Mouse (Mus musculus) inflammation-experienced regulatory T-cells, adult 6 months (primary cell): ENCODE results near the gene Shc3. TPM values are rescaled to one million over a fixed set of nuclear protein-coding genes. Genes with fewer than 3 reads are reported as not detected.

Experiments used
- ATAC-seq: one replicate; pipeline ENCODE4 v1.8.0; 2017
- polyA plus RNA-seq, 3 experiments: library from polyadenylated mRNA; unstranded; fragments of 100-300 nt; shearing (Covaris generic); gene quantifications; one replicate each; pipeline ENCODE4 v1.2.1; 2017

Shc3 gene
- polyA plus RNA-seq = not detected

DNA sequence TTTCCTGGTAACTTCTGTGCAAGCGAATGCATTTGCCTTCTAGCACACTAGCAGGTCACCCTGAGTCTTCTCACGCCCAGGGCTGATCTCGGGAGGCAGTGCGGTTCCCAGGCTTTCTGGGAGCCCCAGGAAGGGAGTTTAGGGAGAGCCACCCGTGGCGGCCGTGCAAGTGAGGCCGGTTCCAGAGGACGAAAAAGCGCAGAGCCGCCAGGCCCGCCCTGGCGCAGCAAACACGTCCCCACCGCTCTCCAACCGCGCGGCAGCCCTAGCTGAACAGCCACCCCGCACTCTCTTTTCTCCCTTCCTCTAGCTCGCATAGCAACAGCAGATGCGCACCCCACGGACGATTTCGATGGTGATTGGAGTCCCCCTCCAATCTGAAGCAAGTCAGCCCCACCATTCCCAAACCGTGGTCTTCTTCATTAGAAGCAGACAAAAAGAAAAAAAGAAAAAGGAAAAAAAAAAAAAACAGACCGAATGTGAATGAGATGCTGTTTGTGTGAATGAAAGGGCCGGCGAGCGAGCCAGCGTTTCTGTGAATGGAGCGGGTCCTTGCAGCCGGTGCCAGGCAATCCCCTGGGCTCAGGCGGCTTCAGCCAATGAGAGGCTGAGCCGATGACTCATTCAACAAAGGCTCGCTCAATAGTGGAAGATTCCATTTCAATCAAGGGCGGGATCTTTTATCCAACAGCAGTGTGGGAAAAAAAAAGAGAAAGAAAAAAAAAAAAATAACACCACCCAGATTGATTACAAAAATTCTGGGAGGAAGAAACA lies at the start of gene Shc3:
Gene Shc3, minus strand, starts transcription at position 509 of the 774 bp plus-strand sequence.
- ATAC-seq = no peak

DNA sequence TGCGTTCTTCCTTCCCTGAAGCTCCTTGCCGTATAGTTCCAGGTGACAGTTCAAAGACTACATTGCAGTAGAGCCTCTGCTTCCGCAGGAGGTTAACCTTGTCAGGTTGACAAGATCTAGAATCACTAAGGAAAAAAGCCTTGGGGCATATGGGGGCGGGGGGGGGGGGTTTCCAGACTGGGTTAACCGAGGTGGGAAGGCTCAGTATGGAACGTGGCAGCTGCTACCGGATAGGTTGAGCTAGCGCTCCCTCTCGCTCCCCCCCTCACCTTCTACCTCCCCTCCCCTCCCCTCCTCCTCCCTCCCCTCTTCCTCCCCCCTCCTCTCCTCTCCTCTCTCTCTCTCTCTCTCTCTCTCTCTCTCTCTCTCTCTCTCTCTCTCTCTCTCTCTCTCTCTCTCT lies 49.4 kb upstream of the Shc3 start:
- no peak for ATAC-seq

DNA sequence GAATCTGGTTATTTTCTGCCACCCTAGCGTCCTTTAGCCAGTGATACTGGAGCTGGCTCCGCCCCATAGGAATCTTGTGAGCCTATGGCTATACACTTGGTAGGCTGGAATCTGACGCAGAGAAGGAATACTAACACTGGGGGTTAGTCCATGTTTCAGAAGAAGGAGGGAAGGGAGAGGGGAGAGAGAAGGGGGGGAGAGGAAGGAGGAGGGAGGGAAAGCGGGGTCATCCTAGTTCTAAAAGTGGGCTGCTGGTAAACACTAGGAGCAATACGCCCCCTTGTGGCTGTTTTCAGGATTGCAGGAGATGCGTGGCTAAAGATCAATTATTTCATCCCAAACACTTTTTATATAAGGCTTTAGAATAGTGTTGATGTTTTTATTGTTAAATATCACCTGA lies 48.6 kb upstream of the Shc3 start:
- ATAC-seq = no peak

DNA sequence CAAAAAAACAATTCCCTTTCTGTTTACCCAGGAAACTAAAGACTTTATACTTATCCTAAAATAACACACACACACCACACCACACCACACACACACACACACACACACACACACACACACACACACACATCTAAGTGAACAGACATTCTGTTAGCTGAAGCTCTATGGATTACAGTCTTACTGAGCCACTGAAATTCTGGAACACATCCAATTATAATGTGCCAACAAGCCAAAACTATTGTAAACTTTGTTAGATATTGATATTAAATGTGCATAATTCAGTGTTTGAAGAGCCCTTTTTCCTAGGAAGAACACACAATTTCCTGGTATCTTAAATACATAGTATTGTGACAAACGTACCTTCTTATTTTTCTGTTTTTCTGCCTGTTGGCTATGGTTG lies 48.1 kb upstream of the Shc3 start:
- ATAC-seq = no peak

DNA sequence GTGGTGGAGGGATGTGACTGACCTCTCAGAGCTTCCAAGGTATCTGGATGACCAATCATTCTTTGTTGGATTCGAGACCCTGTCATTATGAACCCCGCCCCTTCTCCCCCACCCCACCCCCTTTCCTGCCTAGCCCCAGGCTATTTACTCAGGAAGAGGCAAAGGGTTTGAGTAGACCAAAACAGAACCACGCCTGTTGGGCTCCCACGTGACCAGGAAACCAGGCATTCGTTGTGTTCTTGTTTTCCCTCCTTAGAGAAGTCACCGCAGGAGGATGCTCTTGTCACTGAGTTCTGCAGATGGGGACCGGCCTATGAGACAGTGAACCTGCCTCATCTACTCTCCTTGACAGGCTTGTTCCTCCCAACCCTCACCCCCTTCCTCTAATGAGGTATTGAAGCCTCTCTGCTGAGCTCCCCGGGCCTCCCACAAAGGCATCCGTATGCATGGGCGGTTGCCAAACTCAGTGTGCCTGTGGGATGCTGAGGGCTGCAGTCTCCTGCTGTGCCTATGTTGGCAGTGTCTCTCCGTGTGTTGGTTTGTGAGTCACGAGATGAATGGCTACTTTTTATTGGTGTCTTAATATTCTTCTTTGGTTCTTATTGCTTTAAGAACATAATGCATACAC lies 47.3 kb upstream of the Shc3 start:
- ATAC-seq = no peak

DNA sequence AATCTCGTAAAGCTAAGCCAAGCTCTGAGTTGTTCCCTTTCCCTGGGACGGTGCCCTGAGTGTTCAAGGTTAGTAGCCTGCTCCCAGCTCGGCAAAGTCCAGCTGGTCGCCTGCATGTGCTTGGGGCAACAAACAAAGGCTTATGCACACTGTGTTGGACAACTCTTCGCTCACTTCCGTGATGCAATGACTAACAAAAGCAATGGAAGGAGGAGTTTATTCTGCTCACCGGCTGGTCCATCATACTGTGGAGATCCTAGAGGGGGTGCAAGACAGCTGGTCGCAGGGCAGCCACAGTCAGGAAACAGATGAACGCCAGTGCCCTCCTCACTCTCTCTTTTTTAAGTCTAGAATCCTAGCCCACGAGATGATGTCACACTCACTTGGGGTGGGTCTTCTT lies 46.6 kb upstream of the Shc3 start:
- ATAC-seq = no peak

DNA sequence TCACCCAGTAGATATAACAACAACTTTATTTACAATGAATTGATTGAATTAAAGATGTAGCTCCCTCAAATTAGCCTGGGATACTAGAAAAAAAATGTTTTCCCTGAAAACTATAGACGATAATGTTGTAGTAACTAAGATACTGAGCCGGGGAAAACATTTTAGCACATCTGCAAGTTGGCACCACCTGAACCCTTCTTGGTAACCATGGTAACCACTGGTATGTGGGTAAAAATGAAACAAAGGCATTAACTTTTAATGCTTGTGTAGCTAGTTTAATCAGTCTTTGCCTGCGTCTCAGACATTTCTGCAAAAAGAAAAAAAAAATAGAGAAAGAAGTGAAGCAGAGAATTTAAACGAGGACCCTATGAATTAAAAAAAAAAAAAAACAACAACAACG lies 42.3 kb upstream of the Shc3 start:
- ATAC-seq = no peak

DNA sequence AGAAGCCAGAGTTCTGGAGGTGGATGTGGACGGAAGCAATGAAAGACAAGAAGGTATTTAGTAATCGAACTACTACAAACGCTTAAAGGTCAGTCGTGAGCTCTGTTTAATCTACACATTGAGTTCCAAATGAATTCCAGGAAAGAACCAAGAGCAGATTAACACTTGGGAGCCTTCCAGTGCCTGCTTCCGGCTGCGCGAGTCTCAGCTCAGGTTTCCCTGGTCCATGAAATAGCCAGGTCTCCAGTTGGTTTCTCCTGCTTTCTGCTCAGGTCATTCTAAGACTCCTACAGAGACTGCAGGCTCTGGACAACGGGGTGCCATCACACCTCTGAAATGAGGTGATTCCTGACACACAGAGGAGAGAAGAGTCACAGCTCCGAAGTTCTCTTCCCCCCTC lies 41.8 kb upstream of the Shc3 start:
- ATAC-seq = no peak

DNA sequence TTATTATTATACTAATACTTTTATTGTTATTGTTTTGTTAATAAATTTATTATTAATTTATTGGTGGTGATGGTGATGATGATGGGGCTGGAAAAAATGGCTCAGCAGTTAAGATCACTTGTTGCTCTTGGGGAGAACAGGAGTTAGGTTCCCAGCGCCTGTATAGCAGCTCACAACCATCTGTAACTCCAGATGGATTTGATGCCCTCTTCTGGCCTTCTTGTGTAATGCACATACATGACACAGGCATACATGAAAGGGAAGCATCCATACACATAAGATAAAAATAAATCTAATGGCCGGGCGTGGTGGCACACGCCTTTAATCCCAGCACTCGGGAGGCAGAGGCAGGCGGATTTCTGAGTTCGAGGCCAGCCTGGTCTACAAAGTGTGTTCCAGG lies 40.0 kb upstream of the Shc3 start:
- no peak for ATAC-seq

DNA sequence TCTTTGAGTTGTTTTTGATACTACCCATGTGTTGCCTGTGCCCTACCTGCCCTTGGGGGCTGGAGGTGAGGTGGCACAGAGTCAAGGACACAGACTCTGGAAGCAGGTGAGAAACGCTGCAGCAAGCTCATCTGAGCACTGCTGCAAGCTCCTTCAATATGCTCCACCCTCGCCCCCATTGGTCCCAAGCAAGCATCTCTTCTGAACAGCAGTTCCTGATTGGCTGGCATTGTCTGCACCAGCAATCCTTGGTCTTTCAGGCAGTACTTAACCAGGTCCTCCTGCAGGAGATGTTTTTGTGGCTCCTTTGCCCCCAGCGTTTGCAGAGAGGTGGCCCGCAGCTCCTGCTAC lies 34.6 kb upstream of the Shc3 start:
- no peak for ATAC-seq

DNA sequence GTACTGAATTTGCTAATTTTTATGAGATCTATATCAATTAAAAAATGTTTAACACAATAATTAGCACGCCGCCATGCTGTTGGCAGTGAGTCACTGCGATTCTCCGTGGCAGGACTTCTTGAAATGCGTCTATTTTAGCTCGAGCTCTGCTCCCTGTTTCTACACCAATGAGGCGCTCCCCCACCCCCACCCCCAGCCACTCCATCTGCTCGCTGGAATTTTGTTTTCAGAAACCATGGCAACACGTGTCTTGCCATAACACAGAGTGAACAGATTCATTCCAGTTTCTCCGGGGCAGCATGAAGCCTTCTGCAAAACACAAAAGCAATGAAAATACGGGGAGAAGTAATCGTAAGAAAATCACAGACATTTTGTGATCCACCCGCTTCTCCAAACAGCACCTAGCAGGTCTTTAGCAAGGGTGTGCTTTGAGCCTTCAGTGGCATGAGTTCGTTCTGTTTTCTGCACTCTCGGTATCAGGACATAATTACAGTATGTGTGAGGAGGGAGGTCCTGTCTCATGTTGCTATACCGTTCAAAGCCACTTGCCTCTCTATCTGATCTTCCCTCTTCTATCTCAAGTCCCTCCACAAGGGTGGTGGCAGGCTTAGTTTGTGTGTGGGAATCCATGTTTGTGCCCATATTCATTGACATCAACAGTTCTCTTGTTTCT lies 34.1 kb upstream of the Shc3 start:
- no peak for ATAC-seq

DNA sequence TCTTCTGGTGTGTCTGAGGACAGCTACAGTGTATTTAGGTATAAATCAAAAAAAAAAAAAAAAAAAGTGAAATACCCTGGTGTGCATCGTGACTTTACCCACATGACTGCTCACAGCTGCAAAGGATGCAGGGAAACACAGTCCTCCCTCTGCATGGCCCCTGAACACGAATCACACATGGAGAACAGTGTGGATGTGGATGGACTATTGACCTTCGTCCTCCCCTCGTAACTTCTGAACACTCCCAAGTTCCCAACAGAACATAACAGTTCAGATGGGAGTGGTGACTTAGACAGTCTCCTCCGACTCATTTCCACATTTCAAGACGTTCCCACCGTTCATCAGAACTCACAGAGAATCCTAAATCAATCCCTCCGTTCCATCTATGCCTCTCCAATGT lies 33.5 kb upstream of the Shc3 start:
- no peak for ATAC-seq

DNA sequence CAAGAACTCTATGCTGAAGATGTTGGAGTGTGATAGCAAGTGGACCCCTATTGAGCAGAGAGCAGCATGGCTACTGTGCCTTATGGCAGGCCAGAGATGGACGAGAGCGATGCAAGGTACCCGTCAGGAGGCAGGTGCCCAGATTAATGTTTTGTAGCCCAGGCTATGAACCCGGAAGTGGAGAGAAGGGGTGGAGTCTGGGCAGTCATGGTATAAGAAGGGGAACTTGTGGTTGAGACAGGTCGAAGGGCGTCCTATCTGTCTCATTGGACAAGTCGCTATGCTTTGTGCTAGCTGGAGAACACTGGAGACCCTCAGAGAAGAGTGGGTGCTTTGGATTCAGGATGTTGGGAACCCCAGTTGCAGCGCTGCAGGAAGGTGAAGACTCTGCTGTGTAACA lies 30.9 kb upstream of the Shc3 start:
- no peak for ATAC-seq

DNA sequence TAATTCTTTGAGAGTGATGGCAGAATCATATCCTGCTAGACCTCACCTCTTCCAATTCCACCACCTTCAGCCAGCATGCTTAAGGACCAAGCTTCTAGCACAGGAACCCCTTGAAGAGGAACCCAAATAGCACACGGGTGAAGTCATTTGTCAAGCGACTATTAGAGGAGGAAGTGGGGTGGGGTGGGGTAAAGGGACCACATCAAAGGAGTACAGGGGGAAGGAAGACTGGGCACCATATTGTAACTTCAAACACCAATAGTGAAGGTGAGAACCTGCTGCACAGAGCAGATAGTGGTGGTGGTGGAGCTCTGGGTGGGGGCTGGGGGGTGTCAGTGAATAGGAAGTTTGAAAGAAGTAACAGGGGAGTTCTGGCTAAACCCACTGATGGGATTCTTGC lies 28.8 kb upstream of the Shc3 start:
- ATAC-seq = peak; percentile 93

DNA sequence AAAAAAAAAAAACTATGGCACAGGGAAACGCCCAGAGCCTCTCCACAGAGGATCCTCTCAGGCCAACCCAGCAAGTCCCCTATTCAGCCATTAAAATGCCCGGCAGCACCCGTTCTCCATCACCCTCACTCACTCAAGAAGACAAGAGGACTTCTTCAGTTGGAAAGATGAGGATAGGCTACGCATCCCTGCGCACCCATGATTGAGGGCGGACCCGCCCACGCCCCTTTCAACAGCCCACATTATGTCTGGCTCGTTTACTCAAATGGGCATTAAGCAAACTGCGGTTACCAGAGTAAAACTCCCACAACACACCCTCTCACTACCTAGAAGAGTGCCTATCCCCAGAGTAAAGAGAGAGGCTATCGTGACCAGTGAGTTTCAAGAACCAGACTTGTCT lies 26.2 kb upstream of the Shc3 start:
- no peak for ATAC-seq

DNA sequence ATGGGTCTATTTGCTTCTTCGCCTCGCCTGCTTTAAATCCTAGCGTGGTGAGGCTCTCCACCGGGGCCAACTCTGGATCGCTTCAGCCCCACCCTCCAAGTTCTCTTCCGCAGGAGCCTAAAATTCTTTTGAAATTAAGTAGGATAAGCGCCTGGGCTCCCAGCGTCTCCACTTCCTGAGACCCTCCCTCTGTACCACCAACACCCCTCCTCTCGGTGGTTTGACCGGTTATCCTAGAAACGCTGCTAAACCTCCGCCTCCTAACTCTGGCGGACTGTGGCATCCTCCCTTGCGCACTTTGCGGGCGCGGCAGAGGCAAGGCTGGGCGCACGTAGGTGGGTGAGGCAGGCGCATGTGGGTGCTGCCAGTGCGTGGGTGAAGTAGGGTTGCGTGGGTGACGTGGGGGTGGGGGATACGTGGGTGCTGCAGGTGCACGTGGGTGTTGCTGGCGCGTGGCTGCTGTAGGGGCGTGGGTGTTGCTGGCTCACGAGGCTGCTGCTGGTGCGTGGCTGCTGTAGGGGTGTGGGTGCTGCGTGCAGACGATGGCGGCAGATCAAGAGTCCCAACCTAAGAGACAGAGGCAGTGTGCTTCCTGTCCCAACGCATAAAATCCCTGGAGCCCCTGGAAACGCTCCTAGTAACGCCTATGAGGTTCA lies 25.6 kb upstream of the Shc3 start:
- ATAC-seq = no peak

DNA sequence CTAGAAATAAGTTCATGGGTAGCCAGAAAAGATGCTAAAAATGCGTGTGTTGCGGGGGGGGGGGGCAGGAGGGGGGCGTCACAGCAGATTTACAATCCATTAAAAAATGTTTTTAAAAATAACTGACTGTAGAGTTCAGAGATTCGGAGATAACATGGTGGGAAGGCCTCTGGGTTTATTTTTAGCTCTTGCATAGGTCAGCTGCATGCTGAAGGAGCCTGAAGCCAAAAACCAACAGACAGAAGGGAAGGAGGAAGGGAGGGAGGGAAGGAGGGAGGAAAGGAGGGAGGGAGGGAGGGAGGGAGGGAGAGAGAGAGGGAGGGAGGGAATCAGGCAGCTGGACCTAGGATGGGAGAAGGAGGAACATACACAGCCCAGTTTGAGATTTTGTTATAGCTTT lies 18.8 kb upstream of the Shc3 start:
- ATAC-seq = no peak

DNA sequence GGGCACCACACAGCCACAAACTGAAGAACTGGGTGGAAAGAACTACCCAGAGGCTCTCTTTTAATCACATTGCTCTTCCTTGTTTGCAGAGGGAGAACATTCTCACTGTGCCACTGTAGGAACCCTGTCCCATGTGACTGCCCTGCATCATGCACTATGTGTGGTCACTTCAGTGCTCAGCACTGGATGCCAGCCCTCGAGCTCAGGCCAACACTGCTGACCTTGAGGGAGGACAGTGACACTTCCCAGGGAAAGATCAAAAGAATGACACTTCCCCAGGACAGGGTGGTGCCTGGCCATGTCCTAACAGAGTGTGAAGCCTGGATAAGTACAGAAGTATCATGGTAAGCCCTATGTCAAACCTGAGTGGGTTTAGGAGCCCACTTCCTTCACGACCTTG lies 13.0 kb upstream of the Shc3 start:
- no peak for ATAC-seq

DNA sequence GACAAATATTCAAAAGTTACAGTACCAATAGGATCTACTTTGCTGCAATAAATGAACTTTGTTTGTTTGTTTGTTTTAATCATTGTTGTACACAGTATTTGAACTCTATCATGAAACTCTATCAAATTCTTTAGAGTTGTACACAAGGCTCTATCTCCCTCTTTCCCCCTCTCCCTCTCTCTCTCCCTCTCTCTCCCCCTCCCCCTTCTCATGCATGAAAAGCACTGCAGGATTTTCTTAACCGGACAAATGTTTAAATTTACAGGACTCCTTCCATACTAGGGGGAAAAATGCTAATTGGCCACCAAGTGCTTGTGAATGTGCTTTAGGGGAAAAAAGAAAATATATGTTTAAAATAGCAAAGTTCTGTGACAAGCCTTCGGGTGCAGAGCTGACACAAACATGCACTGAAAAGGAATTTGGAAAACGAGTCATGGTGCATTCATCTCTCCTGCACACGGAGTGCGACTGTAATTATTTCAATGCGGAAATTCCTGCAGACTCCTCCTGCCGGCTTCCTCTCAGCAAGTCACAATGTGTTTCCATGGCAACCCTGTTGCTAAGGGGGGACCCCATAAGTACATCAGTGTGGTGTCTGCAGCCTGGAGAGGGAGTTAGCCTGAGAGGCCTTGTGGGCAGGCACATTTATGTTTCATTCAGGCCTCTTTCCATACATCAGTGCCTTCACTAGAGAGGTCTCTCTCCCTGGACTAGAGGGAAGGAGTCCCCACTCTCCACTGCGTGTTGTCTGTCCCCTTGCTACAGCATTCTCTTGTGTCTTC lies 11.2 kb upstream of the Shc3 start:
- no peak for ATAC-seq

DNA sequence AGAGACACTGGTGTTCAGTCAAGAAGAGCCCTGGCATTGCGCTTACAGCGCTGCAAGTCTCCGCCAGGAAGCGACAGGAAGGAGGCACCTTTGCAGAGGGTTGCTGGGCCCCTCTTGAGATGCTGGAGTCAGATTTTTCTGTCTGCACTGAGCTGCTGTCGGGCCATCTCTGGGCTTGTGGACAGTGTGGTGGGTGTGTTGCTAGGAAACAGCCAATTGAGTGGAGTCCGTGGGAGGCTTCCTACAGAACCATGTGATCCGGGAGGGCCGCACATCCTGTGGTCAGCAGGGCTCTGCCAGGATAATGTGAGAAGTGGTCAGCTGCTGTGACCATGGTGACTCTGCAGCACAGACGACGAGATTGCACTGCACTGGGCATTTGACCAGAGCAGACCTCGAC lies 4.6 kb upstream of the Shc3 start:
- no peak for ATAC-seq

DNA sequence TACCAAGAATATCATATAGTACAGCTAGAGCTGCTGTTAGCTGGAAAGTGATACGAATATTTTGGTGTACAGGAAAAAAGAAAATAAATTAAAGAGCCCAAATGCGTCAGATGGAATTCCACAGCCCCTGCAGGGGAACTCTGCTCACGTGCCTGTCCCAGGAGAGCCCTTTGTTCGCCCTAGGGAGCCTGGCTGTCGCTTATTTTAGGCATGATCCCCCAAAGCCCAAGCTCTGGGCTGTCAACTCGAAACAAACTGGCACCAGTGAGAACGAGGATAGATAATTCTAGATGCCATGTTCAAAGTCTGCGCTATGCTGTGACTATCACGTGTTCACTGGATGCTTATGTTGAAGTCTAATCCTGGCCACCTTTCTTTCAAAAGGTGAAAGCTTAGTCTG lies 892 bp upstream of the Shc3 start:
- ATAC-seq = no peak

DNA sequence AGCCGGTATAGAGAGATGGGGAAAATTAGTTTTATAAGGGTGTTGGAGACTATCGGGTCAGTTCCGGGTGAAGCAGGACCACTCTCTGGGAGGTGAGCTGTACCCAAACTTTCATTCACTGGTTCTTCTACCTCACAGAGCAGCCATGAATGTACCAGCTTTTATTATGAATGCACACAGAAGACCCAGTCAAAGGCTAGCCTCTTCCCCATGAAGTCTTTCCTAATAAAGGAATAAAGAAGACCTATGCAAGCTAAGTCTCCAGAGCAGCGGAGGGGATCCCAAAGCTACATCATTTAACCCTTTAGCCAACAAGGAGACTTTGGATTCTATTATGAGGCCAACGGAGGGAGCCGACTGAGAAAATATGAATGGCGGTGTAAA lies 458 bp upstream of the Shc3 start:
- no peak for ATAC-seq

DNA sequence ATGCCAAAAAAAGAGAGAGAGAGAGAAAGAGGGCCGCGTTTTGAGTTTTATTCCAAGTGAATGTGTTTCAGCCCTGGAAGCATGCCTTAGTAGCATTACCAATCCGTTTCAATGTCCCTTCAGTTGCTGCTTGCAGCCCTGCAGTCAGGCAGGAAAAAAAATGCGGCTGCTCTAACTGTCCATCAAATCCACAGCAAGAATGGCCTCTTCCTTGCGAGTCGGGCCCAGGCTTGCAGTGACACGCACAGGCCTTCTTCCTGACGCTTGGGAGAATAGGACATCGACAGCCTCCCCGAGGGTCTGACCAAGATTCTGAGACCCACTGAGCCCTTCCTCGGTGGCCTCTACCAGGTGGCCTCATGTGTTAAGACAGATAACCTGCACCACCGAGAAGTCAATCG lies 718 bp downstream of the Shc3 start:
- ATAC-seq = no peak
